Mouse (Mus musculus): Measurements from ENCODE around the gene Mreg.

Mreg gene

GRCm38 (mm10) chr1:72123434-72124297 lies 88.4 kb downstream of the Mreg start:
- peak; percentile 83 to 88 for DNase-seq

- DNase-seq, result no peak
These were observed 90.4 kb downstream of the Mreg start for GRCm38 (mm10) chr1:72121608-72122185.

- DNase-seq, result no peak
These were observed 92.1 kb downstream of the Mreg start for GRCm38 (mm10) chr1:72119981-72120380.

- no peak for DNase-seq
These were observed 97.9 kb downstream of the Mreg start for GRCm38 (mm10) chr1:72114206-72114605.
